Mouse (Mus musculus): Measurements from ENCODE around the gene Vti1a. TPM values are rescaled to one million over a fixed set of nuclear protein-coding genes. Genes with fewer than 3 reads are reported as not detected.
A peak's percentile ranks its signal among the peaks of the same experiment; 100 is the strongest.

The Vti1a gene
- total RNA-seq, 1 experiment, result 14.9 TPM

GRCm38 (mm10) chr19:55530041-55530440 is 213.9 kb downstream of the Vti1a start:
- H3K4me1 ChIP-seq (ENCODE audit: control insufficient read depth in 2 of 2, insufficient read depth in 2 of 2, low read length in 2 of 2, poor library complexity in 1 of 2), result no peaks in the 10 kb centered on the region
- TF ChIP-seq ZNF384 (IDR thresholded peaks at IDR 0.05; ENCODE audit: low read depth, low read length) (no peak), ZC3H11A (IDR thresholded peaks at IDR 0.05; ENCODE audit: borderline replicate concordance, low read depth, low read length) (no peak), MAFK (IDR thresholded peaks at IDR 0.05; ENCODE audit: insufficient read depth, low read depth, low read length) (no peak), HCFC1 (IDR thresholded peaks at IDR 0.05; ENCODE audit: borderline replicate concordance, insufficient read depth, low read length) (no peak), CHD2 (IDR thresholded peaks at IDR 0.05; ENCODE audit: low read depth, low read length) (no peak)
- in situ Hi-C loops (cut with MboI; ENCODE audit: low sequenced_read_pairs in 2 of 2, unreplicated experiment in 2 of 2), result no loop called here
- H3K9me3 ChIP-seq (ENCODE audit: control insufficient read depth, insufficient read depth, low read depth, low read length), result no peaks in the 10 kb centered on the region
- H3K9ac ChIP-seq (ENCODE audit: insufficient read depth, low read depth, low read length, poor library complexity, severe bottlenecking), result no peak overlapping the region
- no peaks in the 10 kb centered on the region for H3K36me3 ChIP-seq (ENCODE audit: control insufficient read depth, insufficient read depth, low read length, poor library complexity, severe bottlenecking)
- H3K27ac ChIP-seq (ENCODE audit: insufficient read depth, low read depth, low read length, poor library complexity, severe bottlenecking), result no peak overlapping the region
- no peak overlapping the region for H3K4me3 ChIP-seq (ENCODE audit: insufficient read depth in 1 of 2, low read depth in 1 of 2, low read length in 2 of 2, poor library complexity in 1 of 2, severe bottlenecking in 1 of 2)
- no peak for DNase-seq (ENCODE audit: low read depth, low spot score)

GRCm38 (mm10) chr19:55532681-55533080 is 216.6 kb downstream of the Vti1a start:
- in situ Hi-C loops (cut with MboI; ENCODE audit: low sequenced_read_pairs in 2 of 2, unreplicated experiment in 2 of 2), result no loop called here
- DNase-seq (ENCODE audit: low read depth, low spot score), result no peak
- Histone ChIP-seq H3K4me1 (ENCODE audit: control insufficient read depth in 2 of 2, insufficient read depth in 2 of 2, low read length in 2 of 2, poor library complexity in 1 of 2) (no peaks in the 10 kb centered on the region), H3K9ac (ENCODE audit: insufficient read depth, low read depth, low read length, poor library complexity, severe bottlenecking) (no peak overlapping the region), H3K4me3 (ENCODE audit: insufficient read depth in 1 of 2, low read depth in 1 of 2, low read length in 2 of 2, poor library complexity in 1 of 2, severe bottlenecking in 1 of 2) (no peak overlapping the region), H3K36me3 (ENCODE audit: control insufficient read depth, insufficient read depth, low read length, poor library complexity, severe bottlenecking) (no peaks in the 10 kb centered on the region), H3K9me3 (ENCODE audit: control insufficient read depth, insufficient read depth, low read depth, low read length) (no peaks in the 10 kb centered on the region), H3K27ac (ENCODE audit: insufficient read depth, low read depth, low read length, poor library complexity, severe bottlenecking) (no peak overlapping the region)
- no peak for TF ChIP-seq MAFK (IDR thresholded peaks at IDR 0.05; ENCODE audit: insufficient read depth, low read depth, low read length)
- no peak for TF ChIP-seq ZC3H11A (IDR thresholded peaks at IDR 0.05; ENCODE audit: borderline replicate concordance, low read depth, low read length)
- no peak for TF ChIP-seq CHD2 (IDR thresholded peaks at IDR 0.05; ENCODE audit: low read depth, low read length)
- TF ChIP-seq HCFC1 (IDR thresholded peaks at IDR 0.05; ENCODE audit: borderline replicate concordance, insufficient read depth, low read length), result no peak
- no peak for TF ChIP-seq ZNF384 (IDR thresholded peaks at IDR 0.05; ENCODE audit: low read depth, low read length)

- Histone ChIP-seq H3K36me3 (ENCODE audit: control insufficient read depth, insufficient read depth, low read length, poor library complexity, severe bottlenecking) (no peaks in the 10 kb centered on the region), H3K4me1 (ENCODE audit: control insufficient read depth in 2 of 2, insufficient read depth in 2 of 2, low read length in 2 of 2, poor library complexity in 1 of 2) (no peaks in the 10 kb centered on the region), H3K27ac (ENCODE audit: insufficient read depth, low read depth, low read length, poor library complexity, severe bottlenecking) (no peak overlapping the region), H3K9me3 (ENCODE audit: control insufficient read depth, insufficient read depth, low read depth, low read length) (no peaks in the 10 kb centered on the region), H3K4me3 (ENCODE audit: insufficient read depth in 1 of 2, low read depth in 1 of 2, low read length in 2 of 2, poor library complexity in 1 of 2, severe bottlenecking in 1 of 2) (no peak overlapping the region), H3K9ac (ENCODE audit: insufficient read depth, low read depth, low read length, poor library complexity, severe bottlenecking) (no peak overlapping the region)
- in situ Hi-C loops (cut with MboI; ENCODE audit: low sequenced_read_pairs in 2 of 2, unreplicated experiment in 2 of 2), result no loop called here
- no peak for DNase-seq (ENCODE audit: low read depth, low spot score)
- TF ChIP-seq ZNF384 (IDR thresholded peaks at IDR 0.05; ENCODE audit: low read depth, low read length), result no peak
- TF ChIP-seq MAFK (IDR thresholded peaks at IDR 0.05; ENCODE audit: insufficient read depth, low read depth, low read length), result no peak
- TF ChIP-seq CHD2 (IDR thresholded peaks at IDR 0.05; ENCODE audit: low read depth, low read length), result no peak
- no peak for TF ChIP-seq ZC3H11A (IDR thresholded peaks at IDR 0.05; ENCODE audit: borderline replicate concordance, low read depth, low read length)
- TF ChIP-seq HCFC1 (IDR thresholded peaks at IDR 0.05; ENCODE audit: borderline replicate concordance, insufficient read depth, low read length), result no peak
These were observed 220.3 kb downstream of the Vti1a start for GRCm38 (mm10) chr19:55536273-55536937.

DNA sequence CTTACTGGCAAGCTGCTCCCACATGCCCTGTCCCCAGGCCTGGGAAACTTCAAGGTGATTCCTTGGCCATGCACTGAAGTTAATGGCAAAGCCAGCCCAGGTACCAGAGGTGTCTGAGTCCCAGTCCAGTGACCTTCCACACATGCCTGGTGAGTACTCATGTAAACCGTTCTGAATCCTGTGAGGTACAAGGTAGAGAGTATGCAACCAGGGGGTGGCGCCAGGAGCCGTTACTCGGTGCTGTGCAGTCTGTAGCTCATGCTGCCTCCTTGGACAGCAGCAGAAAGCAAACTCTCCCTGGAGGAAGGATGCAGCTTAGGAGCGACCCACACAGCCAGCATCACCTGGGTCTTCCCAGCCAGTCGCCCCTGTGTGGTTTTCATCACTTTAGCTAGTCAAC is 221.6 kb downstream of the Vti1a start:
- Histone ChIP-seq H3K36me3 (ENCODE audit: control insufficient read depth, insufficient read depth, low read length, poor library complexity, severe bottlenecking) (no peaks in the 10 kb centered on the region), H3K9me3 (ENCODE audit: control insufficient read depth, insufficient read depth, low read depth, low read length) (no peaks in the 10 kb centered on the region), H3K27ac (ENCODE audit: insufficient read depth, low read depth, low read length, poor library complexity, severe bottlenecking) (no peak overlapping the region), H3K4me1 (ENCODE audit: control insufficient read depth in 2 of 2, insufficient read depth in 2 of 2, low read length in 2 of 2, poor library complexity in 1 of 2) (peaks cover under 1 to 11% of the 10 kb centered on the region in 2 experiments; a peak in 3 of 4 replicates), H3K4me3 (ENCODE audit: insufficient read depth in 1 of 2, low read depth in 1 of 2, low read length in 2 of 2, poor library complexity in 1 of 2, severe bottlenecking in 1 of 2) (no peak overlapping the region), H3K9ac (ENCODE audit: insufficient read depth, low read depth, low read length, poor library complexity, severe bottlenecking) (no peak overlapping the region)
- TF ChIP-seq ZC3H11A (IDR thresholded peaks at IDR 0.05; ENCODE audit: borderline replicate concordance, low read depth, low read length), result peak; percentile 29; the same call in 1 of the 2 replicates
- no peak for TF ChIP-seq HCFC1 (IDR thresholded peaks at IDR 0.05; ENCODE audit: borderline replicate concordance, insufficient read depth, low read length)
- no peak for TF ChIP-seq CHD2 (IDR thresholded peaks at IDR 0.05; ENCODE audit: low read depth, low read length)
- no peak for TF ChIP-seq ZNF384 (IDR thresholded peaks at IDR 0.05; ENCODE audit: low read depth, low read length)
- in situ Hi-C loops (cut with MboI; ENCODE audit: low sequenced_read_pairs in 2 of 2, unreplicated experiment in 2 of 2), result no loop called here
- DNase-seq (ENCODE audit: low read depth, low spot score), result no peak

Measured in ES-E14 (cell line).